11 mouse cellular contexts compared by ENCODE assay signal in genomic region chr7:112840351-112840750, GRCm38 (mm10).
DNase-seq lines count a peak whose midpoint lies in the region; ATAC-seq lines count a peak whose summit lies in the region.
"Had no signal": no experiment of that assay in that cellular context is flagged by ENCODE, and none has a peak within 500 bp of the region (broad histone marks: within the 10 kb centered on the region; RNA-seq: fewer than 3 reads in every experiment).

No protein-coding gene starts in this region.

- H3K36me3 ChIP-seq in hindbrain, embryonic 11.5 days (ENCODE audit: control insufficient read depth, insufficient read depth, low read length), result no peaks in the 10 kb centered on the region
- no peaks in the 10 kb centered on the region for H3K36me3 ChIP-seq in neural tube, embryonic 14.5 days (ENCODE audit: control insufficient read depth, insufficient read depth, low read length)

- peaks cover 5% of the 10 kb centered on the region for H3K9me3 ChIP-seq in hindbrain, embryonic 11.5 days (ENCODE audit: control insufficient read depth, low read length)
- H3K9me3 ChIP-seq in neural tube, embryonic 14.5 days (ENCODE audit: control insufficient read depth, low read length), result no peaks in the 10 kb centered on the region

- intact Hi-C loops in left cerebral cortex, postnatal 4 days (cut with DNase I), result no loop called here

- no peak for ATAC-seq in hindbrain, embryonic 11.5 days (ENCODE audit: low FRiP score)
- peak; percentile 15; the same call in 1 of the 2 replicates for ATAC-seq in neural tube, embryonic 14.5 days (ENCODE audit: low read depth)

- no peak overlapping the region for H3K4me3 ChIP-seq in hindbrain, embryonic 11.5 days (ENCODE audit: low read depth, low read length)
- H3K4me3 ChIP-seq in neural tube, embryonic 14.5 days (ENCODE audit: low read depth, low read length), result no peak overlapping the region
- H3K4me3 ChIP-seq: heart, embryonic 12.5 days had no signal

- no peak overlapping the region for H3K4me2 ChIP-seq in hindbrain, embryonic 11.5 days (replicated peaks; ENCODE audit: low read depth, low read length)
- H3K4me2 ChIP-seq in neural tube, embryonic 14.5 days (ENCODE audit: low read depth, low read length), result no peak overlapping the region
- H3K4me2 ChIP-seq: heart, embryonic 12.5 days had no signal

- 15% methylated on average over 7 of the region's 7 CpGs for WGBS in hindbrain, embryonic 11.5 days
- 16% methylated on average over 7 of the region's 7 CpGs for WGBS in neural tube, embryonic 14.5 days

- H3K27ac ChIP-seq in hindbrain, embryonic 11.5 days (ENCODE audit: low read depth, low read length), result 0 out of 2 replicates have a peak overlapping the region, but pooled peaks have one; percentile 24
- peak overlapping the region; percentile 5; the same call in 1 of the 2 replicates for H3K27ac ChIP-seq in neural tube, embryonic 14.5 days (ENCODE audit: low read depth, low read length)

- DNase-seq in left cerebral cortex, postnatal 4 days, result peak; percentile 80
- no peak for DNase-seq in left cerebral cortex, adult 18-20 months (ENCODE audit: low spot score in 2 of 2)
- no peak for DNase-seq in hindbrain, embryonic 11.5 days (ENCODE audit: low spot score)
- peak; percentile 71 for DNase-seq in kidney, postnatal 14 days
- no peak for DNase-seq in adrenal gland, postnatal 36 days
- DNase-seq in adrenal gland, adult 18-20 months (ENCODE audit: low spot score in 2 of 2), result no peak
- no peak for DNase-seq in gastrocnemius, postnatal 10 days
- DNase-seq: lung, adult 18-20 months; right cerebral cortex, postnatal 14 days had no signal

- H3K4me1 ChIP-seq in hindbrain, embryonic 11.5 days (replicated peaks; ENCODE audit: control insufficient read depth, insufficient read depth, low read length), result peaks cover 8% of the 10 kb centered on the region
- peaks cover 16% of the 10 kb centered on the region for H3K4me1 ChIP-seq in neural tube, embryonic 14.5 days (ENCODE audit: control insufficient read depth, insufficient read depth, low read length)

- no peaks in the 10 kb centered on the region for H3K27me3 ChIP-seq in hindbrain, embryonic 11.5 days (ENCODE audit: control insufficient read depth, insufficient read depth, low read length)
- H3K27me3 ChIP-seq in neural tube, embryonic 14.5 days (ENCODE audit: control insufficient read depth, insufficient read depth, low read length), result no peaks in the 10 kb centered on the region
- H3K27me3 ChIP-seq: heart, embryonic 12.5 days had no signal

- no peak overlapping the region; the same call in 1 of the 2 replicates for H3K9ac ChIP-seq in hindbrain, embryonic 11.5 days (ENCODE audit: low read depth, low read length)
- H3K9ac ChIP-seq in neural tube, embryonic 14.5 days (replicated peaks; ENCODE audit: low read depth, low read length), result no peak overlapping the region
- H3K9ac ChIP-seq: heart, embryonic 12.5 days had no signal

Comparison
In these comparisons a context has a peak if more than half of its experiments do, and no peak if none do; other contexts are left out.
1. DNase-seq: peak in left cerebral cortex, postnatal 4 days (single experiment) and kidney, postnatal 14 days (single experiment); none in left cerebral cortex, adult 18-20 months (0 of 2), hindbrain, embryonic 11.5 days (single experiment), adrenal gland, postnatal 36 days (0 of 2), adrenal gland, adult 18-20 months (0 of 2) and gastrocnemius, postnatal 10 days (single experiment).